Mouse (Mus musculus): Measurements from ENCODE around the gene Ttc16.

Gene Ttc16

GRCm38 (mm10) chr2:32744272-32744982, 31.0 kb downstream of the Ttc16 start:
- no peak for DNase-seq (ENCODE audit: low spot score)

GRCm38 (mm10) chr2:32742173-32742531, 33.3 kb downstream of the Ttc16 start:
- DNase-seq (ENCODE audit: low spot score) = peak; percentile 79

- DNase-seq (ENCODE audit: low spot score) = no peak
Observed at GRCm38 (mm10) chr2:32741273-32742172, 33.9 kb downstream of the Ttc16 start.

GRCm38 (mm10) chr2:32740916-32741272, 34.5 kb downstream of the Ttc16 start, which contains the start of gene 6330409D20Rik:
6330409D20Rik (minus strand) TSS chr2:32741016.
- no peak for DNase-seq (ENCODE audit: low spot score)

- DNase-seq (ENCODE audit: low spot score) = no peak
Observed at GRCm38 (mm10) chr2:32739311-32739710, 36.1 kb downstream of the Ttc16 start.

GRCm38 (mm10) chr2:32737008-32737407, 38.4 kb downstream of the Ttc16 start:
- no peak for DNase-seq (ENCODE audit: low spot score)

GRCm38 (mm10) chr2:32736306-32736829, 39.1 kb downstream of the Ttc16 start:
- DNase-seq (ENCODE audit: low spot score) = no peak

- DNase-seq (ENCODE audit: low spot score) = no peak
Observed at GRCm38 (mm10) chr2:32734933-32735332, 40.5 kb downstream of the Ttc16 start.

- DNase-seq (ENCODE audit: low spot score) = no peak
Observed at GRCm38 (mm10) chr2:32734480-32734879, 41.0 kb downstream of the Ttc16 start.

- no peak for DNase-seq (ENCODE audit: low spot score)
Observed at GRCm38 (mm10) chr2:32732695-32733094, 42.7 kb downstream of the Ttc16 start.

- no peak for DNase-seq (ENCODE audit: low spot score)
Observed at GRCm38 (mm10) chr2:32731911-32732310, 43.5 kb downstream of the Ttc16 start.

- DNase-seq (ENCODE audit: low spot score) = no peak
Observed at GRCm38 (mm10) chr2:32730854-32731253, 44.6 kb downstream of the Ttc16 start.

- DNase-seq (ENCODE audit: low spot score) = no peak
Observed at GRCm38 (mm10) chr2:32729547-32729946, 45.9 kb downstream of the Ttc16 start.

- no peak for DNase-seq (ENCODE audit: low spot score)
Observed at GRCm38 (mm10) chr2:32728463-32728862, 47.0 kb downstream of the Ttc16 start.

GRCm38 (mm10) chr2:32727435-32727834, 48.0 kb downstream of the Ttc16 start:
- peak; percentile 75 for DNase-seq (ENCODE audit: low spot score)

- no peak for DNase-seq (ENCODE audit: low spot score)
Observed at GRCm38 (mm10) chr2:32724832-32725790, 50.3 kb downstream of the Ttc16 start.

GRCm38 (mm10) chr2:32724149-32724548, 51.3 kb downstream of the Ttc16 start:
- no peak for DNase-seq (ENCODE audit: low spot score)

- DNase-seq (ENCODE audit: low spot score) = no peak
Observed at GRCm38 (mm10) chr2:32722581-32722980, 52.9 kb downstream of the Ttc16 start.

GRCm38 (mm10) chr2:32722046-32722445, 53.4 kb downstream of the Ttc16 start:
- no peak for DNase-seq (ENCODE audit: low spot score)

- no peak for DNase-seq (ENCODE audit: low spot score)
Observed at GRCm38 (mm10) chr2:32720681-32721229, 54.7 kb downstream of the Ttc16 start, which contains the start of gene Sh2d3c. Sh2d3c (plus strand) TSS chr2:32721055.

GRCm38 (mm10) chr2:32720053-32720452, 55.4 kb downstream of the Ttc16 start:
- DNase-seq (ENCODE audit: low spot score) = no peak
